Mouse (Mus musculus): ENCODE measurements around the gene Slc3a1.

Slc3a1 gene

DNA sequence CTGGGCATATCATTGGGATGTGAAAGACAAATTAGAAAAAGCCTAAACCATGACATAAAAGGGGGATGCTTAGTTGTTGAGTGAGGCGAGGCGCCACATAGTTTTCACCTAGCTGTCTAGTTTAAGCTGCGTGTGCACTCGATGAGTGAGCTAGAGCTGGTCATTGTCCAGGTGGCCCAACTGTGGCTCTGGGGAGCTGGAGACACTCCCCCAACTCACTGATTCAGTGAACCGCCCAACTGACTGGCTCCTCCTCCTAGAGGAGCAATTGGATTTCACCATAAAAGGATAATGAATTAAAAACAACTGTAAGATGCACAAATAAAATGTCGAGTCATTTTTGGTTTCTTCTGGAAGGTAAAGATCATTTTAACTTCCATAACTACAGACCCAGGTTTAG is 60.8 kb downstream of the Slc3a1 start:
- no peak for DNase-seq (ENCODE audit: low spot score in 2 of 2)

DNA sequence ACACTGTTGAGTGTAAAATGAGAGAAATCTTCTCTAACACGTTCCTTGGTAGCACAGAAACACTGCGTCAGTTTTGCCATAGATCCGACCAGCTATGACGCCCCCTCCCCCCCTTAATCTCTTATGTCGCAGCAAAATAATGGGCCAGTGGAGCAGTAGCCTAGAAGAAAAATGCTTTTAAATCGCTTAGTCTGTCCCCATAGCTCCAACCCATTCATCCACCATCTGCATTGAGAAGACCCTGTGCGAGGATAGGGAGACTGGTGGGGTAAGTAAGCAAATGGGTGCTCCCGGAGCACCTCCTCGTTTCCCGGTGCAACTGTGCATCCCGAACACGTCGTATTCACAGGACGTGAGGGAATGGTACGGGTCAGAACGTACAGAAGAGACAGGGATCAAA is 61.4 kb downstream of the Slc3a1 start:
- peak in 1 of 2 experiments; percentile 17 for DNase-seq (ENCODE audit: low spot score in 2 of 2)

DNA sequence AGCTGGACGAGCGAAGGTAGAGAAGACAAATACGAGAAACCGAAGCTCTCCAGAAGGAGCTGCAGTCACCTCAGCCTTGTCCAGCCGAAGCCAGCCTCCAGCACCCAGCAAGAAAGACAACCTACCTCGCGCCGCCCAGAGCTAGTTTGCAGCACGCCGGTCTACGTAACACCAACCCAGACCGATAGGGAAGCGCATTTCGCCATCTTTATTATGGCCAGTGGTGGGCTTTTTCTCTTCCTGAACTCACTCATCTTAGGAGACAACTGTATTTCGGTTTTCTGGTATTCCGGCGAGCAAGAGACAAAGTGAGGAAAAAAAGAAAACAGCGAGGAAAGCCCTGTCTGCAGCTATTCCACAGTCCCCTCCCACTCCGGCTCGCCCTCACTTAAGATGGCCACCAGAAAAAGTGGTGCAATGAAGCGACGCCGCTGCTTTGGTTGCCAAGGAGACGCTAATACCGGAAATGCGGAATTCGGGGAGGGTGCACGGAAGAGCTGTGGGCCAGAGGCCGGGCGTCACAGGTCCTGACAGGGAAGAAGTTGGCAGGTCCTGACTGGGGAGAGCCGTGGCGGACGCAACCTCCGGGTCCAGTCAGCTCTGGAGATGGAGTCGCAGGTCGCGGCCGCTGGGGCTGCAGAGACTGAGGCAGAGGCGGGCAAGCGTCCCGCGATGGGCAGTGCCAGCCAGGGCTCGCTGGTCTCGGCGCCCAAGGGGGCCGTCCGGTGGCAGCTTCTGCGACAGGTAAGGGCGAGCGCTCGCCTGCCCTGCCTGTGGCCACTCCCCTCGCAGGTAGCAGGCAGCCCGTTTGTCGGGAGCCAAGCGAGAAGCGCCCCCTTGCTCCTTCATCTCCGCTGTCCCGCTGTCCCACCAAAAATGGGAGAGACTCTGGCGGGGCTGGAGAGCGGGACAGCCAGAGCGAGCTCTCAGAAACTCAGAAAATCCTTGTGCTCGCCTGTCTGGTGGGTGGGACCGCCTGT is 62.2 kb downstream of the Slc3a1 start, which contains the start of the genes Prepl and Camkmt:
Gene Prepl (minus strand): TSS at position 122 of the 980 bp plus-strand sequence.
Gene Camkmt (plus strand): TSS at position 433 of the 980 bp plus-strand sequence.
- peak; percentile 95 to 97 for DNase-seq (ENCODE audit: low spot score in 2 of 2)

DNA sequence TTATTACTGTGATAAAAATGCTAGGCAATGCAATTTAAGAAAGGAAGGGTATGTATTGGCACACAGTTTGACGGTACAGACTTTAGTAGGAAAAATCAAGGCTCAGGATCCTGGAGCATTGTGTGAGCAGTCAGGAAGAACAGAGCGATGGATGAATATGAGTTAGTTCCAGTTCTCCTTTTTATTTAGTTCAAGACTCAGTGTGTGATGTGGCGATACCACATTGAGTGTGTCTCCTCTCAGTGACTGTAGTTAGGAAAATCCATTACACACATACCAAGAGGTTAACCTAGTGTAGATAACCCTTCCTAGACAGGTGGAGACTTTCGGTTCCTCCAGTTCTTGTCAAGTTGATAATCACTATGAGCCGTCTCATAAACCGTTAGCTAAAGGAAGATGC is 63.6 kb downstream of the Slc3a1 start:
- DNase-seq (ENCODE audit: low spot score in 2 of 2), result no peak

DNA sequence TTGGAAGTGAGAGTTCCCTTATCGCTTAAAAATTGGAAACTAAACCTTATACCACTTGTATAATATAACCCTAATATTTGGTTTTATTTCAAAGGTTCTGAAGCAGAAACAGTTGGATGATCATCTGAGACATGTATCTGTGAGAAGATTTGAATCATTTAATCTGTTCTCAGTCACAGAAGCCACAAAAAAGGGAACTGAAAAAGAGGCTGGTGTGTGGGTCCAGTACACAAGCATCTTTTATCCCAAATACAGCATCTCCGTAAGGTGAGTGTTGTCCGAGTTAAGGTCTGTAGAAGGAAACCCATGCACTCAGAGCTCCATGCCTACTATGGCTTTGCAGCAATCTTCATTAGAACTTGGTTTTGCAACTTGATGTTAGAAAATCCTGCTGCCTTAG is 68.2 kb downstream of the Slc3a1 start:
- DNase-seq (ENCODE audit: low spot score in 2 of 2), result no peak

DNA sequence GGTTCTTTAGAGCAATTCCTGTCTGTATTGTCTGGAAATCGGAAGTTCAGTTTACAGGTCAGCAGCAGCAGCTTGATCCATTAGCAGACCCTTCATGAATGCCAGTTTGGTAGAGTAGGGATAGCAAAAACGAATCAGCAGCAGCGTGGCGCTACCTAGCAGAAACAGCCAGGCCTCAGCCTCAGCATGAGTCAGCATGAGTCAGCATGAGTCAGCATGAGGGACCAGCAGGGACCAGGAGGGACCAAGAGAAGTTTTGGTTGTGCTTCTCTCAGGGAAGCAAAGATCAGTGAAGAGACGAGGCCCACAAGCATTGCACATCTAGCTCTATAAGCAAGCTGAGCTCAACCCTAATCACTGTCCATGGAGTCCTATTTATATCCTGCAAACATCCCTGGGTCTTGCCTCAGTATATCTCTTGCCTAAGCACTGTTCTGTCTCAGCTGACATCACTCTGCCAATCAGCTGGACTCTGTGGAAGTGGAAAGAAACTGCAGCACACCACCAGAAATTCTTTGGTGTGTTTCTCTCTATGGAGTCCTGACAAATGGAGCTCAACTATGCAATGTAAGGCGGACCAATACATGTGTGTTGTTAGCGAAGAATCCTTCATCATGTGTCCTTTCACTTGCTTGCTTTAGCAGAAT is 70.6 kb downstream of the Slc3a1 start:
- DNase-seq (ENCODE audit: low spot score in 2 of 2), result no peak

DNA sequence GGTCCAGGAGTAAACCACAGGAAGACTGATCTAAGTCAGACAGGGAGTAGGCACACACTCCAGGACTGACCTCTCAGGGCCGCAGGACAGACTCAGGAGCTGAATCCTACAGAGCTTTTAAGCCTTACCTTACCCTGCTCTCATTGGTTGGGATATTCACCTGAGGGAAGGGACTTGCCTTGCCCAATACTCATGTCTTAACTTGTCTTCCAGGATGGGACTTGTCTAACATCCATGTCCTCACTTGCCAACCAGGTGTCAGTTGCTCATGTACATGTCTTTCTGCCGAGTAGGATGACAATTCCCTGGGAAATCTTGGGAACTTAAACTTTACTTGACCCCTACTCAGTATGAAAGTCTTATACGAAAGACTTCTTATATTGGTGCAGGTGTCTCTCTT is 72.1 kb downstream of the Slc3a1 start:
- DNase-seq (ENCODE audit: low spot score in 2 of 2), result no peak

DNA sequence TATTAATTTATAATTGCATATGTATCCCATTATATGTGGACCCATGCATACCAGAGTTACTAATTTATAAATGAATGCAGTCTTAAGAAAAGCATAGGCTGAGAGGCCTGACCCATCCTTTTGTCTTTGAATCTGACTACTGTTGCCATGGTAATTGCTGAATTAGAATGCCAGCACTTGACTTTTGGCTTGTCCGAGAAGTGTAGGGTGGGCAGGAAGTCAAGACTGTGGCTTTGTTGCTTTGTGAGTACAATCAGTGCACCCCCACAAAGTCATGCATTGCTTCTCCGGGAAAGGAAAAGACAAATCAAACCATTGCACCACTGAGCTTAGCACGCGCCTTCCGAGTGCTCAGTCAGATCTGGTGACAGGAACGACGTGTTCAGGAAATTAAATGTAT is 73.6 kb downstream of the Slc3a1 start:
- DNase-seq (ENCODE audit: low spot score in 2 of 2), result no peak

DNA sequence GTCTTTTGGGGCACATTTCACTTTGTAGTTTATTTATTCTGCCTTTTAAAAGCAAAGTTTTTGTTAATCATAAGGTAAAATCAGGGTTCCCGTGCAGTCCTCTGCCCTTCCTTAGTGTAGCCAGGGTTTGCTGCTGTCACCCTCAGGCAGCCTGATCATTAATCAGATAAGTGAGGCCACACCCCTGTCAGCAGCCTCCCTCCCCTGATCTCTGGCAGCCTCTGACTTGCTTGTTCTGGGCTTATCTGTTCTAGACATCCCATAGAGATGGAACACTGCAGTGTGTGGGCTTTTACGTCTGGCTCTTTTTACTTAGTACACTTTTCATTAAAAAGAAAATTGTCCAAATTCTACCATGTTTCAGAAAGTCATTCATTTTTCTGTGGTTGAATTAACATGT is 75.1 kb downstream of the Slc3a1 start:
- no peak for DNase-seq (ENCODE audit: low spot score in 2 of 2)

DNA sequence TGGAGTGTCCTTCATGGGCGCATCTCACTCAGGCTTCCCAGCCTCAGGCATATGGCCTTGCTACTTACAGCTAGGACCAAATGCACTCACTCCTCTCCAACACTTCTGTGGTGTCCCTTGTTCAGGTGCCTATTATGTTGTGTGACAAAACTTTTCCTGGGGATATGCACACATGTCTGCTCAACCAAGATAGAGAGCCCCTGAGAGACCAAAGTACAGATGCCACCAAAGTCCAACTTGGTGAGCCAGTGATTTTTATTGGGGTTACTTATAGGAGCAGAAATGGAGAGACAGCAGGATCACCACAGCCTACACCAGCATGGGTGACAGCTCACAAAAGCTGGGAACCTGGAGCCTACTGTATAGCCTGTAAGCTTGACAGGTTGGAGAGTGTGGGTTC is 82.5 kb downstream of the Slc3a1 start:
- DNase-seq (ENCODE audit: low spot score in 2 of 2), result no peak

DNA sequence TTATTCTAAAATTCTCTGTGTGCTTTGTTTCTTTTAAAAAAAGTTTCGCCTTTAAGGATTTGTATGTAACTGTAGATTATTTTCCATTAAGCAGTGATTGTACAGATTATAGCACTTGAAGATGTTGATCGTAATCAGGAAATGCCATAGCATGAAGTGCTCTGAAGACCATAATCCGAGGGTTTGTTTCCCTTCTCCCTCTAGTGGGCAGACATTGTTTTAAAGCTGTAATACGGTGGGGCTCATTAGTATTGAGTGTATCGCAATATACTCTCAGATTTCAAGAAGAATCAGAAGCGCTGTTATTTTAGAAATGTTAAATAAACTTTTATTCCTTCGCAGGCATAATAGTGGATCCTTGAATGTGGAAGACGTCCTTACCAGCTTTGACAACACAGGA is 85.3 kb downstream of the Slc3a1 start:
- DNase-seq (ENCODE audit: low spot score in 2 of 2), result no peak

Data from frontal cortex, postnatal 36 days (tissue).